Mouse (Mus musculus) liver, embryonic 14.5 days (tissue): ENCODE data around the gene Gfod1. TPM values are rescaled to one million over a fixed set of nuclear protein-coding genes. Genes with fewer than 3 reads are reported as not detected.

Experiments
- ATAC-seq: fragments of 200-750 bp; cut with Nextera tagmentation; 2 replicates; pipeline ENCODE4 v1.8.0; 2017; ENCODE audit warnings: moderate number of reproducible peaks, mild to moderate bottlenecking, moderate library complexity; ENCODE audit not compliant: insufficient read depth
- DNase-seq, 3 experiments: peaks; one replicate each; pipeline ENCODE4 v3.0.0-alpha.2; 2012 to 2013; ENCODE audit warnings: low read depth in 3 of 3, low spot score in 3 of 3
- H3K27ac ChIP-seq: fragments of 300-500 bp; sonication (generic); 2 replicates; pipeline ENCODE4 v1.5.1; 2014; ENCODE audit warnings: moderate library complexity, mild to moderate bottlenecking, control low read depth, inconsistent platforms
- H3K27me3 ChIP-seq: fragments of 300-500 bp; sonication (generic); 2 replicates; pipeline ENCODE4 v1.6.1; 2014; ENCODE audit warnings: mild to moderate bottlenecking, low read length, moderate library complexity; ENCODE audit not compliant: control insufficient read depth, insufficient read depth
- H3K36me3 ChIP-seq: fragments of 300-500 bp; sonication (generic); replicated peaks from 2 replicates; pipeline ENCODE4 v1.6.1; 2014; ENCODE audit warnings: low read depth; ENCODE audit not compliant: control insufficient read depth, insufficient read depth
- H3K4me1 ChIP-seq, 2 experiments: fragments of 200-500 bp in 1 of 2; fragments of 300-500 bp in 1 of 2; sonication (generic) in 1 of 2; replicated peaks; 2 replicates each; pipeline ENCODE4 v1.6.1; 2012 to 2014; ENCODE audit warnings: antibody characterized with exemption in 1 of 2, inconsistent platforms in 1 of 2, low read length in 1 of 2; ENCODE audit not compliant: control insufficient read depth in 2 of 2, insufficient read depth in 2 of 2
- H3K4me2 ChIP-seq: fragments of 300-500 bp; sonication (generic); 2 replicates; pipeline ENCODE4 v1.6.1; 2014; ENCODE audit warnings: low read depth, mild to moderate bottlenecking, control low read depth, moderate library complexity
- H3K4me3 ChIP-seq, 2 experiments: fragments of 200-500 bp in 1 of 2; fragments of 300-500 bp in 1 of 2; sonication (generic) in 1 of 2; 2 replicates each; pipeline ENCODE4 v1.5.1; 2012 to 2014; ENCODE audit warnings: low read depth in 2 of 2, low read length in 2 of 2, mild to moderate bottlenecking in 2 of 2, control low read depth in 1 of 2, inconsistent platforms in 1 of 2, moderate library complexity in 1 of 2; ENCODE audit not compliant: insufficient read depth in 1 of 2
- H3K9ac ChIP-seq: fragments of 300-500 bp; sonication (generic); replicated peaks from 2 replicates; pipeline ENCODE4 v1.6.1; 2014; ENCODE audit warnings: mild to moderate bottlenecking, control low read depth, moderate library complexity
- H3K9me3 ChIP-seq: fragments of 300-500 bp; sonication (generic); 2 replicates; pipeline ENCODE4 v1.6.1; 2016; ENCODE audit warnings: low read length, mixed read lengths; ENCODE audit not compliant: control insufficient read depth
- CTCF ChIP-seq: IDR thresholded peaks from 2 replicates; pipeline ENCODE4 v1.5.1; 2016; ENCODE audit warnings: antibody characterized with exemption, low read depth, control low read depth
- EP300 ChIP-seq: IDR thresholded peaks from 2 replicates; pipeline ENCODE4 v1.6.1; 2016; ENCODE audit warnings: antibody characterized with exemption, low read depth
- WGBS: fragments of 180-500 bp; shearing (Covaris S2); extraction: QIAGEN DNeasy Blood & Tissue Kit; methylation state at CpG from one replicate; pipeline ENCODE4 v1.1.7; 2014; ENCODE audit not compliant: insufficient replicate concordance; 5-methylcytosine and 5-hydroxymethylcytosine counted together
- polyA plus RNA-seq, 2 experiments: library from polyadenylated mRNA; depleted of rRNA in 1 of 2; stranded (reverse) in 1 of 2; unstranded in 1 of 2; fragments of >200 nt; fragmentation: Nextera tagmentation in 1 of 2; extraction: Ambion mirVana in 1 of 2; gene quantifications; 2 replicates each; pipeline versions ENCODE4 v1.2.1 to v1.2.3; 2012 to 2014

Gene Gfod1
- polyA plus RNA-seq, 2 experiments: 0.41 to 0.42 TPM

GRCm38 (mm10) chr13:43146515-43147258 is 157.3 kb downstream of the Gfod1 start:
- Histone ChIP-seq H3K9me3 (no peaks in the 10 kb centered on the region), H3K27ac (no peak overlapping the region), H3K4me1 (no peaks in the 10 kb centered on the region), H3K27me3 (no peaks in the 10 kb centered on the region), H3K9ac (no peak overlapping the region), H3K4me2 (no peak overlapping the region), H3K4me3 (no peak overlapping the region), H3K36me3 (no peaks in the 10 kb centered on the region)
- DNase-seq (no peak), ATAC-seq (no peak)
- 58% methylated on average over 8 of the region's 8 CpGs for WGBS
- TF ChIP-seq EP300 (no peak), CTCF (no peak)

Other genes with a start within 250 kb of the Gfod1 start
- gene Tbc1d7, start 132.7 kb downstream of the Gfod1 start, polyA plus RNA-seq (2012; rRNA removed): 2.8 and 4.7 TPM in 2 replicates
- 12.6 and 14.1 TPM in 2 replicates for gene Tbc1d7, start 132.7 kb downstream of the Gfod1 start, polyA plus RNA-seq (2014; fragmentation: Nextera tagmentation; extraction: Ambion mirVana)
- 2.9 and 3.0 TPM in 2 replicates for gene Sirt5, start 61.3 kb upstream of the Gfod1 start, polyA plus RNA-seq (2012; rRNA removed)
- 4.1 and 4.4 TPM in 2 replicates for gene Sirt5, start 61.3 kb upstream of the Gfod1 start, polyA plus RNA-seq (2014; fragmentation: Nextera tagmentation; extraction: Ambion mirVana)
- gene Nol7, start 94.2 kb upstream of the Gfod1 start, polyA plus RNA-seq (2012; rRNA removed): 37.2 and 84.2 TPM in 2 replicates
- 123 and 125 TPM in 2 replicates for gene Nol7, start 94.2 kb upstream of the Gfod1 start, polyA plus RNA-seq (2014; fragmentation: Nextera tagmentation; extraction: Ambion mirVana)
- gene Ranbp9, start 177.1 kb upstream of the Gfod1 start, polyA plus RNA-seq (2012; rRNA removed): 5.5 and 7.2 TPM in 2 replicates
- gene Ranbp9, start 177.1 kb upstream of the Gfod1 start, polyA plus RNA-seq (2014; fragmentation: Nextera tagmentation; extraction: Ambion mirVana): 3.6 and 3.7 TPM in 2 replicates